Mouse (Mus musculus) neural tube, embryonic 11.5 days (tissue): ENCODE measurements around the gene Hist1h4c. TPM values are rescaled to one million over a fixed set of nuclear protein-coding genes. Genes with fewer than 3 reads are reported as not detected.
A peak's percentile ranks its signal among the peaks of the same experiment; 100 is the strongest.
"Not testable (repeated sequence)": the region's sequence is repeated elsewhere in the genome, so short reads cannot be mapped to it uniquely, and the experiment has no call there.

Experiments used
- ATAC-seq: fragments of 200-750 bp; cut with Nextera tagmentation; 2 replicates; pipeline ENCODE4 v1.8.0; 2017; ENCODE audit warnings: moderate number of reproducible peaks, mild to moderate bottlenecking, moderate TSS enrichment, moderate library complexity; ENCODE audit not compliant: insufficient read depth, low FRiP score, low TSS enrichment
- DNase-seq: peaks from one replicate; pipeline ENCODE4 v3.0.0-alpha.2; 2015; ENCODE audit warnings: low spot score
- H3K27ac ChIP-seq: fragments of 300-500 bp; sonication (generic); 2 replicates; pipeline ENCODE4 v1.5.1; 2014; ENCODE audit warnings: low read depth, mild to moderate bottlenecking, low read length
- H3K27me3 ChIP-seq: fragments of 300-500 bp; sonication (generic); 2 replicates; pipeline ENCODE4 v1.6.1; 2014; ENCODE audit warnings: mild to moderate bottlenecking, low read length, mixed read lengths; ENCODE audit not compliant: control insufficient read depth, insufficient read depth
- H3K36me3 ChIP-seq: fragments of 300-500 bp; sonication (generic); 2 replicates; pipeline ENCODE4 v1.6.1; 2014; ENCODE audit warnings: mild to moderate bottlenecking, low read length, moderate library complexity, mixed read lengths; ENCODE audit not compliant: control insufficient read depth, insufficient read depth
- H3K4me1 ChIP-seq: fragments of 300-500 bp; sonication (generic); 2 replicates; pipeline ENCODE4 v1.6.1; 2014; ENCODE audit warnings: low read length, mixed read lengths; ENCODE audit not compliant: control insufficient read depth, insufficient read depth
- H3K4me2 ChIP-seq: fragments of 300-500 bp; sonication (generic); 2 replicates; pipeline ENCODE4 v1.6.1; 2014; ENCODE audit warnings: low read depth, mild to moderate bottlenecking, moderate library complexity
- H3K4me3 ChIP-seq: fragments of 300-500 bp; sonication (generic); 2 replicates; pipeline ENCODE4 v1.5.1; 2014; ENCODE audit warnings: low read depth, low read length
- H3K9ac ChIP-seq: fragments of 300-500 bp; sonication (generic); 2 replicates; pipeline ENCODE4 v1.6.1; 2014; ENCODE audit warnings: mild to moderate bottlenecking, low read length
- H3K9me3 ChIP-seq: fragments of 300-500 bp; sonication (generic); 2 replicates; pipeline ENCODE4 v1.6.1; 2016; ENCODE audit warnings: low read length; ENCODE audit not compliant: control insufficient read depth
- WGBS: fragments of 180-500 bp; shearing (Covaris S2); extraction: QIAGEN DNeasy Blood & Tissue Kit; methylation state at CpG from one replicate; pipeline ENCODE4 v1.1.7; 2014; 5-methylcytosine and 5-hydroxymethylcytosine counted together
- polyA plus RNA-seq: library from polyadenylated mRNA; unstranded; fragments of >200 nt; fragmentation: Nextera tagmentation; extraction: Ambion mirVana; gene quantifications from 2 replicates; pipeline ENCODE4 v1.2.1, GENCODE M21; 2014

The Hist1h4c gene
- polyA plus RNA-seq, 1 experiment from 2014 or later, result 5.2 TPM

- H3K4me2 ChIP-seq, result peak overlapping the region; percentile 55
- H3K36me3 ChIP-seq, H3K4me1 ChIP-seq, H3K27me3 ChIP-seq, H3K9me3 ChIP-seq: not testable (repeated sequence)
- peak overlapping the region; percentile 96 for H3K27ac ChIP-seq
- H3K4me3 ChIP-seq, result peak overlapping the region; percentile 37
- ATAC-seq, result peak; percentile 29
- WGBS, result under 1% methylated on average over 14 of the region's 37 CpGs
- peak; percentile 67 for DNase-seq
- H3K9ac ChIP-seq, result peak overlapping the region; percentile 68
Observed at GRCm38 (mm10) chr13:23684295-23684945, 13.8 kb downstream of the Hist1h4c start.

GRCm38 (mm10) chr13:23683755-23684281, 14.4 kb downstream of the Hist1h4c start, which contains the start of the genes Hist1h2ac and Hist1h2bc:
Gene Hist1h2ac (minus strand): TSS chr13:23683948.
Gene Hist1h2bc (plus strand): TSS chr13:23684199.
- peak within 1 kb of the TSS; percentile 55 for H3K4me2 ChIP-seq
- H3K9ac ChIP-seq, result peak within 1 kb of the TSS; percentile 68
- peak; percentile 86 for DNase-seq
- H3K36me3 ChIP-seq, result no peaks in the 10 kb centered on the region
- peak within 1 kb of the TSS; percentile 37 for H3K4me3 ChIP-seq
- peak within 1 kb of the TSS; percentile 96 for H3K27ac ChIP-seq
- under 1% methylated on average over 32 of the region's 32 CpGs for WGBS
- peak; percentile 99 for ATAC-seq
- no peaks in the 10 kb centered on the region for H3K9me3 ChIP-seq
- H3K27me3 ChIP-seq, result no peaks in the 10 kb centered on the region
- H3K4me1 ChIP-seq, result 0 out of 2 replicates have a peak, but pooled peaks cover 8% of the 10 kb centered on the region

DNA sequence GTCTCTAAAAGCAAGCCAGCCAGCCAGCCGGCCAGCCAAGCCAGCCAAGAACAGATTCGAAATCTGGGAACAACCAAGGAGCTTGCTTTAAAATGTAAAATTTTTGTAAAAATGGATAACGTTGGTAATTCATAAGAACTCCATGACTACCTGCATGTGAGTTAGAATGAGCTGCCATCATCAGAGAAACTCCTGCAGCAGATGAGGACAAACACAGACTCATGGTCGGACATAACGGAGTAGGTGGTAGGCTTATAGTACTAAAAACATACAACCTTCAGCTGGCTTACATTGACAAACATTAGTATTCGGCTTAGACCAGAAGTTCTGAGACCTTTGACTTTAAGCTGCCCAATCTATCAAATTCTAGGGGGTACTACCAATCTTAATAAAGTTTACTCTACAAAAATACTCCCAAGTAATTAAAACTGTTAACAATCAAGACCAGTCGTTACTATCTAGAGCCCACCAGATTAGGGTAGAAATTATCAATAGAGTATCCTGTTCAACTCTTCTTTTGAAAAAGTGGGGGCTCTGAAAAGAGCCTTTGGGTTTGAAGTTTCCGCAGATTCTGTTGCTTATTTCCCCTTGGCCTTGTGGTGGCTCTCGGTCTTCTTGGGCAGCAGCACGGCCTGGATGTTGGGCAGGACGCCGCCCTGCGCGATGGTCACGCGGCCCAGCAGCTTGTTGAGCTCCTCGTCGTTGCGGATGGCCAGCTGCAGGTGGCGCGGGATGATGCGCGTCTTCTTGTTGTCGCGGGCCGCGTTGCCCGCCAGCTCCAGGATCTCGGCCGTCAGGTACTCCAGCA, 15.1 kb downstream of the Hist1h4c start:
- Histone ChIP-seq H3K27ac (peak overlapping the region; percentile 96), H3K9ac (peak overlapping the region; percentile 42), H3K4me3 (peak overlapping the region; percentile 37), H3K4me2 (peak overlapping the region; percentile 50)
- H3K36me3 ChIP-seq, H3K4me1 ChIP-seq, H3K9me3 ChIP-seq, H3K27me3 ChIP-seq, DNase-seq: not testable (repeated sequence)
- ATAC-seq, result peak; percentile 45
- WGBS, result 15% methylated on average over 11 of the region's 30 CpGs

DNA sequence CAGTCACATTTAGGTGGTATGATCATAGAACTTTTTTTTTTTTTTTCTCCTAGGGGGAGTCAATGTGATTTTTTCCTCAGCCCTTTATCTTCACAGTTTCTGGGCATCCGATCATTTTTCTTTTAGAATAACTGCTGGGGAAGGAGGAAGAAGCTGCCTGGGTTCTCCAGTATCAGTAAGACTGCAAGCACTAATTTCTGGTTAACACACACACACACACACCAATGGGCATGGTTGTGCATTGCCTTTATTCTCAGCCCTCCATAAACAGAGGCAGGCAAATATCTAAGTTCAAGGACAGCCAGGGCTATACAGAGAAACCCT, 15.7 kb downstream of the Hist1h4c start:
- H3K4me3 ChIP-seq, result peak overlapping the region; percentile 37; the same call in 1 of the 2 replicates
- no peak for ATAC-seq
- DNase-seq, result no peak
- peak overlapping the region; percentile 42; the same call in 1 of the 2 replicates for H3K9ac ChIP-seq
- H3K4me1 ChIP-seq, result 0 out of 2 replicates have a peak, but pooled peaks cover 8% of the 10 kb centered on the region
- H3K27me3 ChIP-seq, result no peaks in the 10 kb centered on the region
- peak overlapping the region; percentile 96; the same call in 1 of the 2 replicates for H3K27ac ChIP-seq
- 61% methylated on average over 1 of the region's 1 CpGs for WGBS
- no peaks in the 10 kb centered on the region for H3K36me3 ChIP-seq
- H3K9me3 ChIP-seq, result no peaks in the 10 kb centered on the region
- H3K4me2 ChIP-seq, result peak overlapping the region; percentile 50

DNA sequence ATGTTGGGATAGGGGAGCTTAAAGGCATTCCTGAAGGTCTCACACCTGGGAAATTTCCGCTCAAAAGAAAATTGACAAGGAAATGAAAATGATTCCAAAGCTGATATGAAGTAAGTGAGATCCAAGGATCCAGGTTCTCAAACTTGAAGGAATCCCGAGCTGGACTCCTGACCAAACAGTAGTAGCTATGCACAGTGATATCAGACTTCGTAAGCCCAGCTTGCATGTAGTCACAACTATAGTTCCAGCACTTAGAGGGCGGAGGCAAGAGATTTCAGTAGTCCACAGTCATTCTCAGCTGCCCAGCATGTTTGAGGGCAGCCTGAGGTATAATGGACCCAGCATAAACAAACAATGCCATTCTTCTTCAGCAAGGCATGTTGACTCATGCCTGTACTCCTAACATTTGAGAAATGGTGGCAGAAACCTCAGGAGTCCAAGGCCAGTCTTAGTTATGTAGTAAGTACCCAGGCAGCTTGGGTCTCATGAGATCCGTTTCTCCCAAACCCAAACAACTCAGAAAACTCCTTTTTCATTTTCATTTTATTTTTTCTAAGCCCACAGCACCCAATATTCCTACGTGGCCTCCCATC, 16.2 kb downstream of the Hist1h4c start:
- Histone ChIP-seq H3K4me2 (no peak overlapping the region), H3K27ac (no peak overlapping the region), H3K4me1 (0 out of 2 replicates have a peak, but pooled peaks cover 8% of the 10 kb centered on the region), H3K9me3 (no peaks in the 10 kb centered on the region), H3K27me3 (no peaks in the 10 kb centered on the region), H3K36me3 (no peaks in the 10 kb centered on the region), H3K4me3 (no peak overlapping the region), H3K9ac (no peak overlapping the region)
- DNase-seq (no peak), ATAC-seq (no peak)
- 87% methylated on average over 6 of the region's 6 CpGs for WGBS

- Histone ChIP-seq H3K4me2 (no peak overlapping the region), H3K36me3 (no peaks in the 10 kb centered on the region), H3K9ac (no peak overlapping the region), H3K4me1 (no peaks in the 10 kb centered on the region), H3K27me3 (no peaks in the 10 kb centered on the region), H3K27ac (no peak overlapping the region), H3K4me3 (no peak overlapping the region), H3K9me3 (no peaks in the 10 kb centered on the region)
- WGBS, result 80% methylated on average over 3 of the region's 3 CpGs
- no peak for ATAC-seq
- no peak for DNase-seq
Observed at GRCm38 (mm10) chr13:23662536-23662935, 35.7 kb downstream of the Hist1h4c start.

DNA sequence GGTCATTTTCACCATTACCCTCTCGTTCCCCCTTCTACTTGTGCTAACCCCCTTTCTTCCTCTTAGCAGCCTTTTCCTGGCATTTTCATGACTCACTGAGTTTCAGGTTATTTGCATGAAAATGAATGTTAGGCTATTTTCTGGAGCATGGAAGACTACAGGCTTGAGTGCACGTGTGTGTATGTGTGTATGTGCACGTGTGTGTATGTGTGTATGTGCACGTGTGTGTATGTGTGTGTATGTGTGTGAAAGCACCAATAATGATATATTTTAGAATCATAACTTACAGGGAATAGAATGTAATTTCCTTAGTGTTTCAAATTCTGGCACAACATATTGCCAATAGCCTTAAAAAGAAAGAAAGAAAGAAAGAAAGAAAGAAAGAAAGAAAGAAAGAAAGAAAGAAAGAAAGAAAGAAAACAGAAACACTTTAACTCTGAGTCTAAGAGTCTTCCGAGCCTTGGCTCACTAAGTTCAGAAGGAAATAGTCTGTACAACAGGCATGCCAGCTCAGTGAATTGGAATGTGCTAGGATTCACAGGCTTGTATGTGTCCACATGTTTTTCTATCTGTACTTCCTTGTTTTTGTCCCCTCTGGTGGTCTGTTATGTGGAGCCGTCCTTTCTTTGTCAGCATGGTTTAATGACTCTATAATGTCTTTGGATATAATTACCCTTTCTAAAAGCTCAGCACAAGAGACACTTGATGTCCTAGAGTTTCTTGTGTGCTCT, 38.5 kb downstream of the Hist1h4c start:
- Histone ChIP-seq H3K4me3 (no peak overlapping the region), H3K36me3 (no peaks in the 10 kb centered on the region), H3K4me1 (no peaks in the 10 kb centered on the region), H3K27ac (no peak overlapping the region), H3K9me3 (no peaks in the 10 kb centered on the region), H3K27me3 (no peaks in the 10 kb centered on the region), H3K9ac (no peak overlapping the region), H3K4me2 (no peak overlapping the region)
- ATAC-seq, result no peak
- DNase-seq, result no peak
- 75% methylated on average over 6 of the region's 6 CpGs for WGBS
